ENCODE assay signal across 28 mouse cellular contexts in the genomic region with DNA sequence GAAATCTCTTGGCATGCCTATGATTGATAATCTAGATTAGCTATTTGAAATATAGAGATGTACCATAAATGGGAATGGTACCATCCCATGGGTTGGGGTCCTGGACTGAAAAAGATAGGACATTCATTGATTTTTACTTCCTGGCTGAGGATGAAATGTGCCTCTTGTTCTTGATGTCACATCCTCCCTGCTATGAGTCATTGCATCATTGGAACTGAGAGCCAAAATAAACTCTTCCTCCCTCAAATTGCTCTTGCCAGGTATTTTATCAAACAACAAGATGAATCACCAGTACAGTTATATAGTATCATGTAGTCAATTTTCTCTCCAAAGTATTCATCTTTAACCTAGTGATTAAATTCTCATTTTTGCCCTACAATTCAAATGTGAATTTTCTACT. TPM values are rescaled to one million over a fixed set of nuclear protein-coding genes. Genes with fewer than 3 reads are reported as not detected.
"Had no signal": no experiment of that assay in that cellular context is flagged by ENCODE, and none has a peak within 500 bp of the region (broad histone marks: within the 10 kb centered on the region; RNA-seq: fewer than 3 reads in every experiment).

No protein-coding gene starts in this region.

- H3K4me3 ChIP-seq: embryonic facial prominence, embryonic 10.5 days; embryonic facial prominence, embryonic 12.5 days; embryonic facial prominence, embryonic 13.5 days; embryonic facial prominence, embryonic 15.5 days; erythroblast, embryonic 14.5 days; forebrain, embryonic 10.5 days; forebrain, embryonic 12.5 days; forebrain, embryonic 13.5 days; forebrain, embryonic 15.5 days; gastrocnemius, adult 2 months; heart, adult 2 months had no signal

- ATAC-seq: forebrain, embryonic 13.5 days; forebrain, embryonic 14.5 days; forebrain, embryonic 15.5 days; forebrain, embryonic 16.5 days; forebrain, postnatal 0 days had no signal

- H3K9ac ChIP-seq: embryonic facial prominence, embryonic 12.5 days; embryonic facial prominence, embryonic 13.5 days; embryonic facial prominence, embryonic 15.5 days; forebrain, embryonic 12.5 days; forebrain, embryonic 13.5 days; forebrain, embryonic 15.5 days; forebrain, postnatal 0 days had no signal

- H3K9me3 ChIP-seq: embryonic facial prominence, embryonic 10.5 days; embryonic facial prominence, embryonic 12.5 days; embryonic facial prominence, embryonic 13.5 days; embryonic facial prominence, embryonic 15.5 days; forebrain, embryonic 10.5 days; forebrain, embryonic 12.5 days; forebrain, embryonic 13.5 days; forebrain, embryonic 15.5 days had no signal

- H3K27me3 ChIP-seq: embryonic facial prominence, embryonic 12.5 days; embryonic facial prominence, embryonic 13.5 days; embryonic facial prominence, embryonic 15.5 days; forebrain, embryonic 12.5 days; forebrain, embryonic 13.5 days; forebrain, embryonic 15.5 days had no signal

- H3K4me1 ChIP-seq: embryonic facial prominence, embryonic 12.5 days; embryonic facial prominence, embryonic 15.5 days; forebrain, embryonic 10.5 days; forebrain, embryonic 12.5 days; forebrain, embryonic 13.5 days; forebrain, embryonic 15.5 days had no signal

- H3K4me2 ChIP-seq: embryonic facial prominence, embryonic 12.5 days; embryonic facial prominence, embryonic 13.5 days; embryonic facial prominence, embryonic 15.5 days; forebrain, embryonic 12.5 days; forebrain, embryonic 13.5 days; forebrain, embryonic 15.5 days had no signal

- DNase-seq: cerebellum, adult 9-10 months; cerebellum, adult 9-11 months; cerebellum, postnatal 10 days; cerebellum, postnatal 14 days; cerebellum, postnatal 25 days; cerebellum, postnatal 36 days; embryo, embryonic 11 days; forebrain, postnatal 0 days; gastrocnemius, adult 2 months; gastrocnemius, postnatal 10 days; gastrocnemius, postnatal 14 days; gastrocnemius, postnatal 25 days; gastrocnemius, postnatal 36 days; heart, adult 11 months; heart, adult 18-20 months; heart, adult 2 months had no signal

- H3K36me3 ChIP-seq: embryonic facial prominence, embryonic 10.5 days; embryonic facial prominence, embryonic 12.5 days; embryonic facial prominence, embryonic 13.5 days; embryonic facial prominence, embryonic 15.5 days; forebrain, embryonic 10.5 days; forebrain, embryonic 12.5 days; forebrain, embryonic 15.5 days had no signal

- H3K27ac ChIP-seq: embryonic facial prominence, embryonic 10.5 days; embryonic facial prominence, embryonic 12.5 days; embryonic facial prominence, embryonic 13.5 days; embryonic facial prominence, embryonic 15.5 days; forebrain, embryonic 10.5 days; forebrain, embryonic 12.5 days; forebrain, embryonic 13.5 days; forebrain, embryonic 15.5 days; gastrocnemius, adult 2 months; heart, adult 2 months had no signal

RNA-seq across cellular contexts. Expression of gene Osr1, which starts 28.3 kb away (rescaled TPM):
- total RNA-seq: common myeloid progenitor, adult 5-6 weeks had no signal
- polyA plus RNA-seq: erythroblast, embryonic 14.5 days had no signal
